Mouse (Mus musculus): ENCODE results near the gene Sycp2. TPM values are rescaled to one million over a fixed set of nuclear protein-coding genes. Genes with fewer than 3 reads are reported as not detected.
"Not testable (repeated sequence)": the region's sequence is repeated elsewhere in the genome, so short reads cannot be mapped to it uniquely, and the experiment has no call there.

The Sycp2 gene
- total RNA-seq, 1 experiment from 2014 or later, result not detected

- DNase-seq, result peak; percentile 37
Measured at GRCm38 (mm10) chr2:178413481-178414260, 6.2 kb upstream of the Sycp2 start.

- peak; percentile 9 for DNase-seq
Measured at GRCm38 (mm10) chr2:178413081-178413480, 5.6 kb upstream of the Sycp2 start.

GRCm38 (mm10) chr2:178412598-178412997, 5.1 kb upstream of the Sycp2 start:
- peak; percentile 42 for DNase-seq

GRCm38 (mm10) chr2:178410286-178410685, 2.8 kb upstream of the Sycp2 start:
- DNase-seq, result peak; percentile 18

GRCm38 (mm10) chr2:178409024-178409423, 1.5 kb upstream of the Sycp2 start:
- DNase-seq, result no peak

GRCm38 (mm10) chr2:178342597-178342996, 64.9 kb downstream of the Sycp2 start:
- no peak for DNase-seq

- not testable (repeated sequence) for DNase-seq
Measured at GRCm38 (mm10) chr2:178342105-178342504, 65.4 kb downstream of the Sycp2 start.

GRCm38 (mm10) chr2:178339044-178339443, 68.4 kb downstream of the Sycp2 start:
- DNase-seq, result no peak

- no peak for DNase-seq
Measured at GRCm38 (mm10) chr2:178337878-178338277, 69.6 kb downstream of the Sycp2 start.

- no peak for DNase-seq
Measured at GRCm38 (mm10) chr2:178329986-178330385, 77.5 kb downstream of the Sycp2 start.

- DNase-seq, result no peak
Measured at GRCm38 (mm10) chr2:178329551-178329950, 77.9 kb downstream of the Sycp2 start.

- DNase-seq, result peak; percentile 56
Measured at GRCm38 (mm10) chr2:178327466-178328040, 79.9 kb downstream of the Sycp2 start.

GRCm38 (mm10) chr2:178326750-178327465, 80.6 kb downstream of the Sycp2 start:
- no peak for DNase-seq

- DNase-seq, result no peak
Measured at GRCm38 (mm10) chr2:178326067-178326466, 81.4 kb downstream of the Sycp2 start.

GRCm38 (mm10) chr2:178324818-178325217, 82.7 kb downstream of the Sycp2 start:
- DNase-seq, result no peak

GRCm38 (mm10) chr2:178324410-178324809, 83.1 kb downstream of the Sycp2 start:
- DNase-seq, result no peak

GRCm38 (mm10) chr2:178321271-178321670, 86.2 kb downstream of the Sycp2 start:
- no peak for DNase-seq

- no peak for DNase-seq
Measured at GRCm38 (mm10) chr2:178319766-178320165, 87.7 kb downstream of the Sycp2 start.

- DNase-seq, result no peak
Measured at GRCm38 (mm10) chr2:178316281-178316680, 91.2 kb downstream of the Sycp2 start.

- DNase-seq, result no peak
Measured at GRCm38 (mm10) chr2:178313539-178313938, 93.9 kb downstream of the Sycp2 start.

GRCm38 (mm10) chr2:178304669-178305068, 102.8 kb downstream of the Sycp2 start:
- DNase-seq, result no peak

- DNase-seq, result no peak
Measured at GRCm38 (mm10) chr2:178304188-178304529, 103.3 kb downstream of the Sycp2 start.

- DNase-seq, result no peak
Measured at GRCm38 (mm10) chr2:178303453-178304187, 103.9 kb downstream of the Sycp2 start.
